Mouse (Mus musculus): ENCODE data around the gene Akap6.

Akap6 gene

GRCm38 (mm10) chr12:53168189-53169003, 469.2 kb downstream of the Akap6 start:
- no peak for DNase-seq

GRCm38 (mm10) chr12:53191435-53191834, 492.3 kb downstream of the Akap6 start:
- no peak for DNase-seq

- no peak for DNase-seq
Measured at GRCm38 (mm10) chr12:53193664-53194063, 494.5 kb downstream of the Akap6 start.
